Mouse (Mus musculus) heart, adult 2 months (tissue): ENCODE measurements at regions not wholly inside any gene's neighbourhood (a gene's known extent, or its start where the extent isn't known, plus 50 kb on each side); places are given as distances from the start of the nearest gene placed in this dataset.

ENCODE experiments used
- CTCF ChIP-seq: fragments of 200-600 bp; IDR thresholded peaks from 2 replicates; pipeline ENCODE4 v1.8.1; 2022; ENCODE audit warnings: antibody characterized with exemption, mild to moderate bottlenecking, moderate library complexity
- EP300 ChIP-seq: fragments of 200-500 bp; IDR thresholded peaks from 2 replicates; pipeline ENCODE4 v1.6.1; 2011; ENCODE audit warnings: low read depth, low read length, control low read depth; ENCODE audit not compliant: insufficient read depth
- POLR2A ChIP-seq: fragments of 200-500 bp; IDR thresholded peaks from 2 replicates; pipeline ENCODE4 v1.6.1; 2011; ENCODE audit warnings: mild to moderate bottlenecking, low read depth, low read length, control low read depth; ENCODE audit not compliant: insufficient read depth

GRCm38 (mm10) chr11:79749755-79750434 is 158.9 kb downstream of the Rab11fip4 start:
- no peak for TF ChIP-seq POLR2A
- TF ChIP-seq CTCF: no peak
- no peak for TF ChIP-seq EP300
